Mouse (Mus musculus): ENCODE data around the gene Ncam1.

DNA sequence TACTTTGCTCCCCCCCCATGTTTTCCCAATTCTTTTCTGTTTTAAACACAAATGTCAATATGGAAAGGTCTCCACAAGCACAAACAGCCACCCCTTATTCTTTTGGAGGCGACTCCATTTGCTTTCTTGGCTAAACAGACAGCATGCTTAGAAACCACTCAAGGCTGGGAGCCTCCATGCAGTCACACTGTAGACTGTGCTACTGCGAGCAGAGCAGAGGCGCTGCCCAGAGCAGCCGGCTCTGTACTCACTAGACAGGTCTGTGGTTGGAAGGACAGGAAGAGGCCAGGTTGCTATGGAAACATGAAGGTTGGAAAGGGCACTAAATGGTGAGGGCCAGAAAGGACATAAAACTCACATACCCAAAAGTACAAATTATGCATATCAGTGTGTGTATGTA lies 263.8 kb downstream of the Ncam1 start:
- TF ChIP-seq CTCF (IDR thresholded peaks at IDR 0.05; ENCODE audit: low read depth), result no peak
- TF ChIP-seq EP300 (IDR thresholded peaks at IDR 0.05; ENCODE audit: low read depth), result no peak

All from liver, postnatal 0 days (tissue).